Mouse (Mus musculus) MEL (cell line): ENCODE measurements around the gene Myo18b. TPM values are rescaled to one million over a fixed set of nuclear protein-coding genes. Genes with fewer than 3 reads are reported as not detected.

Experiments used
- DNase-seq: peaks from one replicate; pipeline ENCODE4 v3.0.0; 2011; ENCODE audit warnings: low read depth, low spot score
- H3K27ac ChIP-seq: 2 replicates; pipeline ENCODE4 v1.5.1; 2012; ENCODE audit warnings: low read depth, mild to moderate bottlenecking, control low read depth, low read length, moderate library complexity; ENCODE audit not compliant: control insufficient read depth
- H3K27me3 ChIP-seq, 2 experiments: fragments of 150-350 bp in 1 of 2; sonication (generic) in 1 of 2; 2 replicates each; pipeline ENCODE4 v1.6.1; 2012; ENCODE audit warnings: low read length in 2 of 2, mild to moderate bottlenecking in 2 of 2, improper control_type of control experiment in 1 of 2, moderate library complexity in 1 of 2; ENCODE audit not compliant: insufficient read depth in 2 of 2, control insufficient read depth in 1 of 2
- H3K36me3 ChIP-seq, 2 experiments: 2 replicates each; pipeline ENCODE4 v1.6.1; 2012 to 2014; ENCODE audit warnings: low read length in 2 of 2, improper control_type of control experiment in 1 of 2, inconsistent platforms in 1 of 2, mild to moderate bottlenecking in 1 of 2; ENCODE audit not compliant: insufficient read depth in 2 of 2, control insufficient read depth in 1 of 2
- H3K4me1 ChIP-seq, 2 experiments: fragments of 150-350 bp in 1 of 2; sonication (generic) in 1 of 2; 2 replicates each; pipeline ENCODE4 v1.6.1; 2012; ENCODE audit warnings: low read length in 2 of 2, improper control_type of control experiment in 1 of 2, mild to moderate bottlenecking in 1 of 2; ENCODE audit not compliant: insufficient read depth in 2 of 2, control insufficient read depth in 1 of 2
- H3K4me3 ChIP-seq, 2 experiments: fragments of 150-350 bp in 1 of 2; sonication (generic) in 1 of 2; 2 replicates each; pipeline ENCODE4 v1.5.1; 2012; ENCODE audit warnings: low read depth in 2 of 2, low read length in 2 of 2, mild to moderate bottlenecking in 2 of 2, moderate library complexity in 2 of 2, control low read depth in 1 of 2, improper control_type of control experiment in 1 of 2; ENCODE audit not compliant: control insufficient read depth in 1 of 2, insufficient read depth in 1 of 2
- H3K79me2 ChIP-seq: 2 replicates; pipeline ENCODE4 v1.6.1; 2012; ENCODE audit warnings: mild to moderate bottlenecking, low read length, moderate library complexity; ENCODE audit not compliant: control insufficient read depth, poor library complexity, insufficient read depth
- H3K9ac ChIP-seq: 2 replicates; pipeline ENCODE4 v1.6.1; 2012; ENCODE audit warnings: low read depth, mild to moderate bottlenecking, control low read depth, low read length, moderate library complexity; ENCODE audit not compliant: control insufficient read depth, poor library complexity, severe bottlenecking
- H3K9me3 ChIP-seq: fragments of 150-350 bp; sonication (generic); replicated peaks from 2 replicates; pipeline ENCODE4 v1.6.1; 2012; ENCODE audit warnings: mild to moderate bottlenecking, low read length, improper control_type of control experiment, moderate library complexity; ENCODE audit not compliant: insufficient read depth
- BHLHE40 ChIP-seq: IDR thresholded peaks from 2 replicates; pipeline ENCODE4 v1.6.1; 2012; ENCODE audit warnings: low read depth, mild to moderate bottlenecking, inconsistent platforms, low read length, improper control_type of control experiment, borderline replicate concordance
- CTCF ChIP-seq, 3 experiments: IDR thresholded peaks in 2 of 3; conservative IDR thresholded peaks in 1 of 3; 2 replicates each; pipeline ENCODE4 v1.5.1; 2011 to 2012; ENCODE audit warnings: low read length in 3 of 3, low read depth in 2 of 3, mild to moderate bottlenecking in 2 of 3, improper control_type of control experiment in 1 of 3, inconsistent platforms in 1 of 3, mixed read lengths in 1 of 3, moderate library complexity in 1 of 3; ENCODE audit not compliant: control insufficient read depth in 1 of 3, insufficient read depth in 1 of 3, poor library complexity in 1 of 3, severe bottlenecking in 1 of 3
- ETS1 ChIP-seq: IDR thresholded peaks from 2 replicates; pipeline ENCODE4 v1.6.1; 2012; ENCODE audit warnings: low read depth, mild to moderate bottlenecking, inconsistent platforms, low read length, improper control_type of control experiment, moderate library complexity
- JUND ChIP-seq: IDR thresholded peaks from 2 replicates; pipeline ENCODE4 v1.6.1; 2011; ENCODE audit warnings: low read depth, mild to moderate bottlenecking, improper control_type of control experiment, low read length
- KAT2A ChIP-seq: conservative IDR thresholded peaks from 2 replicates; pipeline ENCODE4 v1.6.1; 2012; ENCODE audit warnings: low read depth, low read length, improper control_type of control experiment, inconsistent platforms
- MAFK ChIP-seq: IDR thresholded peaks from 2 replicates; pipeline ENCODE4 v1.6.1; 2011; ENCODE audit warnings: low read depth, mild to moderate bottlenecking, low read length, improper control_type of control experiment, borderline replicate concordance
- MAZ ChIP-seq: IDR thresholded peaks from 2 replicates; pipeline ENCODE4 v1.6.1; 2012; ENCODE audit warnings: low read depth, mild to moderate bottlenecking, inconsistent platforms, low read length, improper control_type of control experiment
- MXI1 ChIP-seq: IDR thresholded peaks from 2 replicates; pipeline ENCODE4 v1.6.1; 2011; ENCODE audit warnings: mild to moderate bottlenecking, low read depth, low read length, improper control_type of control experiment
- MYB ChIP-seq: IDR thresholded peaks from 2 replicates; pipeline ENCODE4 v1.6.1; 2011; ENCODE audit warnings: mild to moderate bottlenecking, low read depth, low read length, improper control_type of control experiment
- MYC ChIP-seq: IDR thresholded peaks from 2 replicates; pipeline ENCODE4 v1.6.1; 2011; ENCODE audit warnings: low read depth, mild to moderate bottlenecking, low read length, improper control_type of control experiment, moderate library complexity
- NELFE ChIP-seq: IDR thresholded peaks from 2 replicates; pipeline ENCODE4 v1.6.1; 2011; ENCODE audit warnings: low read depth, low read length, improper control_type of control experiment
- SMC3 ChIP-seq: IDR thresholded peaks from 2 replicates; pipeline ENCODE4 v1.6.1; 2011; ENCODE audit warnings: low read depth, low read length, improper control_type of control experiment
- TAL1 ChIP-seq: IDR thresholded peaks from 2 replicates; pipeline ENCODE4 v1.6.1; 2012; ENCODE audit warnings: mild to moderate bottlenecking, inconsistent platforms, low read length, moderate library complexity, mixed read lengths
- TBP ChIP-seq: IDR thresholded peaks from 2 replicates; pipeline ENCODE4 v1.8.0; 2011; ENCODE audit warnings: low read depth, low read length, improper control_type of control experiment
- TCF12 ChIP-seq: IDR thresholded peaks from 2 replicates; pipeline ENCODE4 v1.6.1; 2014; ENCODE audit warnings: low read depth, mild to moderate bottlenecking, inconsistent platforms, low read length, improper control_type of control experiment, moderate library complexity
- UBTF ChIP-seq: IDR thresholded peaks from 2 replicates; pipeline ENCODE4 v1.6.1; 2012; ENCODE audit warnings: low read depth, mild to moderate bottlenecking, inconsistent platforms, low read length, improper control_type of control experiment, moderate library complexity, borderline replicate concordance; ENCODE audit not compliant: insufficient read depth
- USF1 ChIP-seq: IDR thresholded peaks from 2 replicates; pipeline ENCODE4 v1.6.1; 2014; ENCODE audit warnings: low read depth, mild to moderate bottlenecking, inconsistent platforms, low read length, improper control_type of control experiment, moderate library complexity
- USF2 ChIP-seq, 2 experiments: IDR thresholded peaks; 2 replicates each; pipeline ENCODE4 v1.6.1; 2011 to 2012; ENCODE audit warnings: improper control_type of control experiment in 2 of 2, low read length in 2 of 2, borderline replicate concordance in 1 of 2, inconsistent platforms in 1 of 2, low read depth in 1 of 2, mild to moderate bottlenecking in 1 of 2; ENCODE audit not compliant: insufficient read depth in 1 of 2
- ZMIZ1 ChIP-seq: IDR thresholded peaks from 2 replicates; pipeline ENCODE4 v1.6.1; 2012; ENCODE audit warnings: low read depth, mild to moderate bottlenecking, inconsistent platforms, low read length, improper control_type of control experiment, moderate library complexity
- ZNF384 ChIP-seq: IDR thresholded peaks from 2 replicates; pipeline ENCODE4 v1.6.1; 2012; ENCODE audit warnings: low read depth, mild to moderate bottlenecking, inconsistent platforms, low read length, improper control_type of control experiment
- polyA plus RNA-seq, 2 experiments: library from polyadenylated mRNA; stranded (reverse) in 1 of 2; unstranded in 1 of 2; fragments of >175 nt in 1 of 2; fragments of >200 nt in 1 of 2; gene quantifications; 2 replicates each; pipeline versions ENCODE4 v1.2.1 to v1.2.4; 2012; ENCODE audit warnings: low replicate concordance in 2 of 2, low read depth in 1 of 2; ENCODE audit not compliant: insufficient read length in 2 of 2, insufficient read depth in 1 of 2, missing spikeins in 1 of 2
- total RNA-seq: library from RNA; depleted of rRNA; stranded (reverse); fragments of 300-350 nt; gene quantifications from 2 replicates; pipeline ENCODE4 v1.2.3, GENCODE M21; 2012

Myo18b gene
- total and polyA plus RNA-seq, 3 experiments = not detected

- TF ChIP-seq ZNF384 (no peak), TCF12 (no peak), MXI1 (no peak)
Observed at GRCm38 (mm10) chr5:112687100-112687818, 208.9 kb downstream of the Myo18b start (continued).

DNA sequence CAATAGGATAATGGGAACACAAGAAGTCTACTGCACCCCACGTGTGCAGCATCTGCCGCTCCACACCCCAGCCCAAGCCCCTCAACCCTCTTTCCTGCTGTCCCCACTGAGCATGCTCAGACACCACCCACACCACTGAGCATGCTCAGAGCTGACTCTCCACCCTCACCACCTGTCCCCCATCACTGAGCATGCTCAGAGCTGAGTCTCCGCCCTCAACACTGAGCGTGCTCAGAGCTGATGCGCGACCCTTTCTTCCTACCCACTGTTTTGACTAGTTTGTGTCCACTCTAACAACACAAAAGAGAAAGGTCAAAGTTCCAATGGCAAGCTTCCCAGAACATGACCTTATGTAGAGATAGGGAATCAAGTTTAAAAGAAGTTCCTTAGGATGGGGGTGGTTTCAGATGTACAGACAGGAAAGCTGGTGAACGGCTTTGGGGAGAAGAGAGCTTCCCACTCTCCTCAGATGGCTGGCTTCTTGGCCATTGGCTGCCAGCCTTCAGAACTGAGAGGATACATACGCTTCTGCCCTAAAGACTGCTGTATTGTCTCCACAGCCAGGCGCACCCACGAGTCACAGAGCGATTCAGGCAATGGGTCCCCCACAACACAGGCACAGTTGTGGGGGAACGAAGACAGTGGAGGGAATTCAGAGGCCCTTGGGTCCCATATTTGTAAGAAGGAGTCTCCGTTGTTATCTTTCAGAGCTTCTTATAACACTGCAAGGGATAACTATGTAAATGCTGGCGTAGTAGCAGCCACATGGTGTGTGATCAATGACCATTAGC is 209.7 kb downstream of the Myo18b start:
- Histone ChIP-seq H3K36me3 (no peaks in the 10 kb centered on the region), H3K79me2 (no peaks in the 10 kb centered on the region), H3K27me3 (no peaks in the 10 kb centered on the region), H3K27ac (no peak overlapping the region), H3K9me3 (no peaks in the 10 kb centered on the region), H3K4me1 (no peaks in the 10 kb centered on the region), H3K4me3 (no peak overlapping the region), H3K9ac (no peak overlapping the region)
- DNase-seq = no peak
- no peak for TF ChIP-seq MAFK
- TF ChIP-seq MXI1 = no peak
- TF ChIP-seq MYC = no peak
- TF ChIP-seq USF1 = no peak
- no peak for TF ChIP-seq TCF12
- TF ChIP-seq SMC3 = no peak
- TF ChIP-seq CTCF (IDR thresholded peaks at IDR 0.05 in 2 of 3, conservative IDR thresholded peaks at IDR 0.05 in 1 of 3; ENCODE audit: control insufficient read depth in 1 of 3, insufficient read depth in 1 of 3, low read depth in 2 of 3, low read length in 3 of 3, poor library complexity in 1 of 3, severe bottlenecking in 1 of 3) = no peak
- no peak for TF ChIP-seq JUND
- TF ChIP-seq BHLHE40 = no peak
- no peak for TF ChIP-seq KAT2A
- no peak for TF ChIP-seq TAL1
- no peak for TF ChIP-seq USF2 (IDR thresholded peaks at IDR 0.05; ENCODE audit: borderline replicate concordance in 1 of 2, insufficient read depth in 1 of 2, low read depth in 1 of 2, low read length in 2 of 2)
- TF ChIP-seq MYB = no peak
- no peak for TF ChIP-seq TBP
- no peak for TF ChIP-seq ZMIZ1
- no peak for TF ChIP-seq NELFE
- no peak for TF ChIP-seq MAZ
- no peak for TF ChIP-seq ETS1
- no peak for TF ChIP-seq UBTF
